Comparison of ENCODE assay signal across 8 mouse cellular contexts in genomic region chr16:20702522-20702893, GRCm38 (mm10). TPM values are rescaled to one million over a fixed set of nuclear protein-coding genes. Genes with fewer than 3 reads are reported as not detected.
DNase-seq lines count a peak whose midpoint lies in the region; ATAC-seq and TF ChIP-seq lines count a peak whose summit lies in the region.

No protein-coding gene starts in this region.

- no peak overlapping the region for H3K27ac ChIP-seq in heart, embryonic 11.5 days (ENCODE audit: low read depth, low read length)
- peak overlapping the region; percentile 90 for H3K27ac ChIP-seq in kidney, embryonic 15.5 days
- H3K27ac ChIP-seq in lung, postnatal 0 days (ENCODE audit: low read length) = no peak overlapping the region

- no peak overlapping the region for H3K4me3 ChIP-seq in heart, embryonic 11.5 days (ENCODE audit: low read depth, low read length)
- H3K4me3 ChIP-seq in kidney, embryonic 15.5 days (replicated peaks) = no peak overlapping the region
- no peak overlapping the region for H3K4me3 ChIP-seq in lung, postnatal 0 days (ENCODE audit: low read depth, low read length)

- H3K9ac ChIP-seq in heart, embryonic 11.5 days (ENCODE audit: low read depth, low read length) = no peak overlapping the region
- H3K9ac ChIP-seq in kidney, embryonic 15.5 days = 0 out of 2 replicates have a peak overlapping the region, but pooled peaks have one; percentile 31
- no peak overlapping the region for H3K9ac ChIP-seq in lung, postnatal 0 days (replicated peaks; ENCODE audit: low read depth)

- WGBS in heart, embryonic 11.5 days (ENCODE audit: insufficient replicate concordance) = 5% methylated on average over 8 of the region's 8 CpGs
- 8% methylated on average over 8 of the region's 8 CpGs for whole genome bisulfite sequencing in kidney, embryonic 15.5 days
- WGBS in lung, postnatal 0 days = 8% methylated on average over 8 of the region's 8 CpGs

- no peak for TF ChIP-seq EP300 in lung, postnatal 0 days (IDR thresholded peaks at IDR 0.05)

- H3K4me2 ChIP-seq in heart, embryonic 11.5 days = peak overlapping the region; percentile 34
- H3K4me2 ChIP-seq in kidney, embryonic 15.5 days = peak overlapping the region; percentile 33
- H3K4me2 ChIP-seq in lung, postnatal 0 days (replicated peaks; ENCODE audit: low read depth, low read length) = no peak overlapping the region

- H3K36me3 ChIP-seq in heart, embryonic 11.5 days (ENCODE audit: control insufficient read depth, insufficient read depth, low read length) = peaks cover 4% of the 10 kb centered on the region; the same call in 1 of the 2 replicates
- H3K36me3 ChIP-seq in kidney, embryonic 15.5 days = peaks cover 45% of the 10 kb centered on the region
- 0 out of 2 replicates have a peak, but pooled peaks cover 5% of the 10 kb centered on the region for H3K36me3 ChIP-seq in lung, postnatal 0 days (ENCODE audit: insufficient read depth, low read length)

- no peak for ATAC-seq in cerebellum, adult (ENCODE audit: insufficient number of reproducible peaks, low FRiP score, low TSS enrichment)
- ATAC-seq in heart, embryonic 11.5 days (replicated peaks; ENCODE audit: insufficient number of reproducible peaks, low FRiP score, low TSS enrichment) = peak; percentile 58; the same call in 1 of the 2 replicates
- ATAC-seq in kidney, embryonic 15.5 days (replicated peaks; ENCODE audit: low FRiP score) = peak; percentile 76
- peak; percentile 83 for ATAC-seq in lung, postnatal 0 days

- peak; percentile 85 for TF ChIP-seq CTCF in lung, postnatal 0 days (IDR thresholded peaks at IDR 0.05)

- peaks cover 15% of the 10 kb centered on the region for H3K4me1 ChIP-seq in heart, embryonic 11.5 days (ENCODE audit: control insufficient read depth, insufficient read depth, low read length)
- peaks cover 25% of the 10 kb centered on the region for H3K4me1 ChIP-seq in kidney, embryonic 15.5 days
- no peaks in the 10 kb centered on the region for H3K4me1 ChIP-seq in lung, postnatal 0 days (ENCODE audit: insufficient read depth, low read depth, low read length)

- no peaks in the 10 kb centered on the region for H3K9me3 ChIP-seq in heart, embryonic 11.5 days (replicated peaks; ENCODE audit: control insufficient read depth, low read length)
- H3K9me3 ChIP-seq in kidney, embryonic 15.5 days (replicated peaks) = no peaks in the 10 kb centered on the region
- no peaks in the 10 kb centered on the region for H3K9me3 ChIP-seq in lung, postnatal 0 days (ENCODE audit: low read length)

- H3K27me3 ChIP-seq in heart, embryonic 11.5 days (ENCODE audit: control insufficient read depth, insufficient read depth, low read length) = 0 out of 2 replicates have a peak, but pooled peaks cover 2% of the 10 kb centered on the region
- H3K27me3 ChIP-seq in kidney, embryonic 15.5 days = no peaks in the 10 kb centered on the region
- no peaks in the 10 kb centered on the region for H3K27me3 ChIP-seq in lung, postnatal 0 days (replicated peaks; ENCODE audit: insufficient read depth, low read length)

- DNase-seq in cerebellum, adult 11 months = peak; percentile 55
- peak; percentile 68 to 70 for DNase-seq in adrenal gland, adult 18-20 months (ENCODE audit: low spot score in 2 of 2)
- DNase-seq in embryo, embryonic 11.5 days (ENCODE audit: low read depth, low spot score) = peak; percentile 63
- peak; percentile 79 for DNase-seq in lung, postnatal 0 days (ENCODE audit: low spot score)
- DNase-seq in right cerebral cortex, postnatal 10 days (ENCODE audit: low spot score in 2 of 2) = peak; percentile 86 to 88

RNA-seq across cellular contexts. Expression of gene Fam131a, which starts 9.5 kb away (rescaled TPM):
- 10 to 100 TPM; 11.7 to 16.1 TPM for total RNA-seq in adrenal gland, adult 18-20 months (2021)
- polyA plus RNA-seq in heart, embryonic 11.5 days (2014; fragmentation: Nextera tagmentation; extraction: Ambion mirVana) = 2.6 and 4.9 TPM in 2 replicates
- 6.4 and 6.7 TPM in 2 replicates for polyA plus RNA-seq in kidney, embryonic 15.5 days (2015; fragmentation: Nextera tagmentation; extraction: Ambion mirVana)
- 8.4 and 8.9 TPM in 2 replicates for polyA plus RNA-seq in lung, postnatal 0 days (2015; fragmentation: Nextera tagmentation; extraction: Ambion mirVana)

RNA-seq across cellular contexts. Expression of gene Polr2h, which starts 15.0 kb away (rescaled TPM):
- total RNA-seq in adrenal gland, adult 18-20 months (2021) = 10 to 100 TPM; 28.0 to 37.1 TPM
- 65.0 and 65.9 TPM in 2 replicates for polyA plus RNA-seq in heart, embryonic 11.5 days (2014; fragmentation: Nextera tagmentation; extraction: Ambion mirVana)
- 116 and 120 TPM in 2 replicates for polyA plus RNA-seq in kidney, embryonic 15.5 days (2015; fragmentation: Nextera tagmentation; extraction: Ambion mirVana)
- 37.5 and 48.2 TPM in 2 replicates for polyA plus RNA-seq in lung, postnatal 0 days (2015; fragmentation: Nextera tagmentation; extraction: Ambion mirVana)

RNA-seq across cellular contexts. Expression of gene Clcn2, which starts 15.0 kb away (rescaled TPM):
- 10 to 100 TPM; 16.8 to 52.6 TPM for total RNA-seq in adrenal gland, adult 18-20 months (2021)
- 5.7 and 6.7 TPM in 2 replicates for polyA plus RNA-seq in heart, embryonic 11.5 days (2014; fragmentation: Nextera tagmentation; extraction: Ambion mirVana)
- polyA plus RNA-seq in kidney, embryonic 15.5 days (2015; fragmentation: Nextera tagmentation; extraction: Ambion mirVana) = 16.3 and 20.1 TPM in 2 replicates
- polyA plus RNA-seq in lung, postnatal 0 days (2015; fragmentation: Nextera tagmentation; extraction: Ambion mirVana) = 1.8 and 1.9 TPM in 2 replicates

RNA-seq across cellular contexts. Expression of gene Chrd, which starts 30.4 kb away (rescaled TPM):
- 10 to 100 TPM in 1 of 2 experiments, 1 to 10 TPM in 1; 9.7 to 12.4 TPM for total RNA-seq in adrenal gland, adult 18-20 months (2021)
- 0.21 and 0.42 TPM in 2 replicates for polyA plus RNA-seq in heart, embryonic 11.5 days (2014; fragmentation: Nextera tagmentation; extraction: Ambion mirVana)
- polyA plus RNA-seq in kidney, embryonic 15.5 days (2015; fragmentation: Nextera tagmentation; extraction: Ambion mirVana) = 4.6 and 7.4 TPM in 2 replicates
- polyA plus RNA-seq in lung, postnatal 0 days (2015; fragmentation: Nextera tagmentation; extraction: Ambion mirVana) = 1.5 and 1.7 TPM in 2 replicates

RNA-seq across cellular contexts. Expression of gene Thpo, which starts 31.8 kb away (rescaled TPM):
- 1 to 10 TPM; 1.2 to 4.2 TPM for total RNA-seq in adrenal gland, adult 18-20 months (2021)
- polyA plus RNA-seq in heart, embryonic 11.5 days (2014; fragmentation: Nextera tagmentation; extraction: Ambion mirVana) = 0.49 TPM in 1 of 2 replicates, not detected in the other
- polyA plus RNA-seq in kidney, embryonic 15.5 days (2015; fragmentation: Nextera tagmentation; extraction: Ambion mirVana) = 1.2 TPM in 2 replicates
- polyA plus RNA-seq in lung, postnatal 0 days (2015; fragmentation: Nextera tagmentation; extraction: Ambion mirVana) = 0.54 and 0.81 TPM in 2 replicates
